Mouse (Mus musculus) stomach, postnatal 0 days (tissue): ENCODE measurements at regions not wholly inside any gene's neighbourhood (a gene's known extent, or its start where the extent isn't known, plus 50 kb on each side); places are given as distances from the start of the nearest gene placed in this dataset.

Experiments used
- CTCF ChIP-seq: IDR thresholded peaks from 2 replicates; pipeline ENCODE4 v1.5.1; 2016; ENCODE audit warnings: antibody characterized with exemption, low read depth, mild to moderate bottlenecking, moderate library complexity
- EP300 ChIP-seq: optimal IDR thresholded peaks from 2 replicates; pipeline ENCODE3; 2016; ENCODE audit warnings: antibody characterized with exemption

GRCm38 (mm10) chr6:11723519-11723918 lies 183.8 kb downstream of the Ndufa4 start:
- no peak for TF ChIP-seq CTCF
- no peak for TF ChIP-seq EP300
